Mouse (Mus musculus): ENCODE data around the gene Tor4a.

- no peak for TF ChIP-seq CTCF (IDR thresholded peaks at IDR 0.05)
- TF ChIP-seq EP300 (IDR thresholded peaks at IDR 0.05): no peak
Measured at GRCm38 (mm10) chr2:25197946-25198345, 1.3 kb upstream of the Tor4a start.
